In the genomic region with DNA sequence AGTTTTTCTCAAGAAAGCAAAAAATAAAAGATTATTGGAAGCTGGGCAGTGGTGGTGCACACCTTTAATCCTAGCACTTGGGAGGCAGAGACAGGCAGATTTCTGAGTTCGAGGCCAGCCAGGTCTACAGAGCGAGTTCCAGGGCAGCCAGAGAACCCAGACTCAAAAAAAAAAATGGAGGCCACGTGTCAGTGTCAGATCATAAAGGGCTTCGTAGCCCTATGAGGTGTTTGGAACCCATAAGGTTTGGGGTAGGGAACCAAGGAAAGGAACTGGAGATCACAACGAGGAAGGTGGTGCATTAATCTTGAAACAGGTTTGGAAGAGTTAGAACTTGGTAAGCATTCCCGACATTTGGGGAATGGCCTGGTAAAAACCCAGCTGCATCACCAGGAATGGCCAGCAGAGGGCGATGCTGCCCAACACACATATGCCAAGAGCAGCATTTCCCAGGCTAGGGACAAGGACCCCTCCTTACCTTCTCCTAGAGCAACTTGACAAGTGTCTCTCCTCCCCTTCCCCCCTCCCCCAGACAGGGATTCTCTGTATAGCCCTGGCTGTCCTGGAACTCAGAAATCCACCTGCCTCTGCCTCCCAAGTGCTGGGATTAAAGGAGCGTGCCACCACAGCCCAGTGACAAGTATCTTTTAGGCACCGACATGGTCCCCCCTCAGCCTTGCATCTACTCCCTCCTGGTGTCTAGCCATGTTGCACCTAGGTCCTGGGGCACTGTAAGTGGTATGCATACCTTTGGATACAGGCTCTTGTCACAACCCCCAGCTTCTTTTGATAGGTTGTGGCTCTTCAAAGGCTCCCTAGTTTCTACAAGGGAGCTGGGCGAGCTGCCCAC, we compare ENCODE assay signal across 8 mouse cellular contexts. TPM values are rescaled to one million over a fixed set of nuclear protein-coding genes. Genes with fewer than 3 reads are reported as not detected.
DNase-seq lines count a peak whose midpoint lies in the region; ATAC-seq and TF ChIP-seq lines count a peak whose summit lies in the region.

No protein-coding gene starts in this region.

- 60% methylated on average over 10 of the region's 10 CpGs for WGBS in kidney, embryonic 15.5 days
- 57% methylated on average over 10 of the region's 10 CpGs for WGBS in liver, adult 2 months

- H3K4me2 ChIP-seq in kidney, embryonic 15.5 days = peak overlapping the region; percentile 83

- peaks cover 67% of the 10 kb centered on the region for H3K36me3 ChIP-seq in kidney, embryonic 15.5 days
- peaks cover 26% of the 10 kb centered on the region for H3K36me3 ChIP-seq in liver, adult 2 months (ENCODE audit: control insufficient read depth, insufficient read depth, low read length)

- no peak overlapping the region for H3K9ac ChIP-seq in kidney, embryonic 15.5 days
- no peak overlapping the region for H3K9ac ChIP-seq in liver, adult 2 months (ENCODE audit: low read depth, low read length)

- no peak for TF ChIP-seq POLR2A in liver, adult 2 months (IDR thresholded peaks at IDR 0.05; ENCODE audit: extremely low read depth, insufficient read depth, low read length)

- no peaks in the 10 kb centered on the region for H3K27me3 ChIP-seq in kidney, embryonic 15.5 days
- H3K27me3 ChIP-seq in liver, adult 2 months (ENCODE audit: control insufficient read depth, insufficient read depth, low read length) = no peaks in the 10 kb centered on the region

- H3K4me1 ChIP-seq in kidney, embryonic 15.5 days = peaks cover 25% of the 10 kb centered on the region
- H3K4me1 ChIP-seq in liver, adult 2 months (ENCODE audit: control insufficient read depth, insufficient read depth, low read length) = peaks cover 7% of the 10 kb centered on the region

- no peak for ATAC-seq in kidney, embryonic 15.5 days (replicated peaks; ENCODE audit: low FRiP score)
- 0 out of 2 replicates have a peak, but pooled peaks have one; percentile 20 for ATAC-seq in monocyte, adult 5-6 weeks (replicated peaks; ENCODE audit: insufficient number of reproducible peaks, low FRiP score, low TSS enrichment, poor library complexity, severe bottlenecking)

- peak; percentile 53 for DNase-seq in 3134 (ENCODE audit: extremely low read depth, insufficient read length, low spot score)
- DNase-seq in adrenal gland, adult (ENCODE audit: inconsistent age in 2 of 2, low spot score in 1 of 2) = peak; percentile 78 to 93
- peak; percentile 87 for DNase-seq in embryo, embryonic 10.5 days (ENCODE audit: low spot score)
- DNase-seq in heart, adult 8-10 months (ENCODE audit: low spot score) = peak; percentile 83
- peak; percentile 51 for DNase-seq in liver, adult 2 months (ENCODE audit: extremely low read depth, low read depth, low spot score)
- peak; percentile 74 to 90 for DNase-seq in spleen, postnatal 4 days (ENCODE audit: low spot score in 2 of 2)

- H3K27ac ChIP-seq in kidney, embryonic 15.5 days = peak overlapping the region; percentile 92; the same call in 1 of the 2 replicates
- H3K27ac ChIP-seq in liver, adult 2 months (replicated peaks; ENCODE audit: insufficient read depth, low read depth, low read length) = no peak overlapping the region

- H3K9me3 ChIP-seq in kidney, embryonic 15.5 days (replicated peaks) = no peaks in the 10 kb centered on the region

- TF ChIP-seq CTCF in liver, adult 2 months (IDR thresholded peaks at IDR 0.05; ENCODE audit: low read depth, low read length) = peak; percentile 98

- no peak overlapping the region for H3K4me3 ChIP-seq in kidney, embryonic 15.5 days (replicated peaks)
- no peak overlapping the region for H3K4me3 ChIP-seq in liver, adult 2 months (ENCODE audit: insufficient read depth, low read depth, low read length)

- H3K79me2 ChIP-seq in liver, adult 2 months (ENCODE audit: control insufficient read depth, insufficient read depth, low read length) = no peaks in the 10 kb centered on the region

RNA-seq across cellular contexts. Expression of a gene that starts 1.1 kb away (rescaled TPM):
- 10 to 100 TPM; 56.7 to 62.0 (median 58.8) TPM for total RNA-seq in heart, adult 8-10 months (2022)
- polyA plus RNA-seq in kidney, embryonic 15.5 days (2015; fragmentation: Nextera tagmentation; extraction: Ambion mirVana) = 22.2 and 26.2 TPM in 2 replicates
- total RNA-seq in liver, adult 2 months (2014; rRNA removed) = 6.8 and 10.7 TPM in 2 replicates
- polyA plus RNA-seq in liver, adult 2 months (2012; rRNA removed) = 34.1 and 38.4 TPM in 2 replicates
- 33.9 to 38.4 TPM (median 36.5 TPM) in 3 replicates for total RNA-seq in monocyte, adult 5-6 weeks (2017)

RNA-seq across cellular contexts. Expression of a gene that starts 33.2 kb away (rescaled TPM):
- 10 to 100 TPM; 17.5 to 24.9 (median 23.9) TPM for total RNA-seq in heart, adult 8-10 months (2022)
- polyA plus RNA-seq in kidney, embryonic 15.5 days (2015; fragmentation: Nextera tagmentation; extraction: Ambion mirVana) = 3.0 and 3.1 TPM in 2 replicates
- 1.8 and 5.6 TPM in 2 replicates for total RNA-seq in liver, adult 2 months (2014; rRNA removed)
- 4.8 and 6.8 TPM in 2 replicates for polyA plus RNA-seq in liver, adult 2 months (2012; rRNA removed)
- total RNA-seq in monocyte, adult 5-6 weeks (2017) = 59.4 to 115 TPM (median 71.4 TPM) in 3 replicates

RNA-seq across cellular contexts. Expression of a gene that starts 34.6 kb away (rescaled TPM):
- total RNA-seq in heart, adult 8-10 months (2022) = 10 to 100 TPM; 65.8 to 82.6 (median 71.5) TPM
- polyA plus RNA-seq in kidney, embryonic 15.5 days (2015; fragmentation: Nextera tagmentation; extraction: Ambion mirVana) = 61.3 and 65.0 TPM in 2 replicates
- total RNA-seq in liver, adult 2 months (2014; rRNA removed) = 30.0 and 32.7 TPM in 2 replicates
- 21.7 and 23.3 TPM in 2 replicates for polyA plus RNA-seq in liver, adult 2 months (2012; rRNA removed)
- 116 to 171 TPM (median 131 TPM) in 3 replicates for total RNA-seq in monocyte, adult 5-6 weeks (2017)

RNA-seq across cellular contexts. Expression of a gene that starts 39.4 kb away (rescaled TPM):
- total RNA-seq in heart, adult 8-10 months (2022) = 10 to 100 TPM; 10.1 to 12.8 (median 11.9) TPM
- polyA plus RNA-seq in kidney, embryonic 15.5 days (2015; fragmentation: Nextera tagmentation; extraction: Ambion mirVana) = 28.4 and 32.3 TPM in 2 replicates
- 4.2 and 6.8 TPM in 2 replicates for total RNA-seq in liver, adult 2 months (2014; rRNA removed)
- 21.0 and 22.5 TPM in 2 replicates for polyA plus RNA-seq in liver, adult 2 months (2012; rRNA removed)
- 29.3 to 50.4 TPM (median 44.2 TPM) in 3 replicates for total RNA-seq in monocyte, adult 5-6 weeks (2017)

RNA-seq across cellular contexts. Expression of a gene that starts 45.0 kb away (rescaled TPM):
- not detected for total RNA-seq in heart, adult 8-10 months (2022)
- 2.4 and 2.8 TPM in 2 replicates for polyA plus RNA-seq in kidney, embryonic 15.5 days (2015; fragmentation: Nextera tagmentation; extraction: Ambion mirVana)
- total RNA-seq in liver, adult 2 months (2014; rRNA removed) = not detected in 2 replicates
- not detected in 2 replicates for polyA plus RNA-seq in liver, adult 2 months (2012; rRNA removed)
- 0.29 to 1.2 TPM (median 0.96 TPM) in 3 replicates for total RNA-seq in monocyte, adult 5-6 weeks (2017)
